Mouse (Mus musculus) limb, embryonic 11.5 days (tissue): ENCODE data around the gene Olfr320. TPM values are rescaled to one million over a fixed set of nuclear protein-coding genes. Genes with fewer than 3 reads are reported as not detected.

Experiments used
- ATAC-seq: fragments of 200-750 bp; cut with Nextera tagmentation; 2 replicates; pipeline ENCODE4 v1.8.0; 2017; ENCODE audit warnings: low read depth; ENCODE audit not compliant: insufficient number of reproducible peaks, low FRiP score, low TSS enrichment
- DNase-seq: peaks from one replicate; pipeline ENCODE4 v3.0.0-alpha.2; 2015; ENCODE audit warnings: low spot score
- H3K27ac ChIP-seq: fragments of 300-500 bp; sonication (generic); replicated peaks from 2 replicates; pipeline ENCODE4 v1.5.1; 2014; ENCODE audit warnings: low read depth, mild to moderate bottlenecking, low read length
- H3K27me3 ChIP-seq: fragments of 300-500 bp; sonication (generic); 2 replicates; pipeline ENCODE4 v1.6.1; 2014; ENCODE audit warnings: mild to moderate bottlenecking, low read length, mixed read lengths; ENCODE audit not compliant: control insufficient read depth, insufficient read depth
- H3K36me3 ChIP-seq: fragments of 300-500 bp; sonication (generic); 2 replicates; pipeline ENCODE4 v1.6.1; 2014; ENCODE audit warnings: mild to moderate bottlenecking, low read length, moderate library complexity, mixed read lengths; ENCODE audit not compliant: control insufficient read depth, insufficient read depth
- H3K4me1 ChIP-seq: fragments of 300-500 bp; sonication (generic); 2 replicates; pipeline ENCODE4 v1.6.1; 2014; ENCODE audit warnings: low read length, mixed read lengths; ENCODE audit not compliant: control insufficient read depth, insufficient read depth
- H3K4me2 ChIP-seq: fragments of 300-500 bp; sonication (generic); 2 replicates; pipeline ENCODE4 v1.6.1; 2014; ENCODE audit warnings: low read depth, mild to moderate bottlenecking, moderate library complexity; ENCODE audit not compliant: severe bottlenecking
- H3K4me3 ChIP-seq: fragments of 300-500 bp; sonication (generic); 2 replicates; pipeline ENCODE4 v1.5.1; 2014; ENCODE audit warnings: low read depth, low read length
- H3K9ac ChIP-seq: fragments of 300-500 bp; sonication (generic); 2 replicates; pipeline ENCODE4 v1.6.1; 2014; ENCODE audit warnings: mild to moderate bottlenecking, low read length
- H3K9me3 ChIP-seq: fragments of 300-500 bp; sonication (generic); 2 replicates; pipeline ENCODE4 v1.6.1; 2016; ENCODE audit warnings: low read length; ENCODE audit not compliant: control insufficient read depth
- WGBS: fragments of 180-500 bp; shearing (Covaris S2); extraction: QIAGEN DNeasy Blood & Tissue Kit; methylation state at CpG from one replicate; pipeline ENCODE4 v1.1.7; 2014; 5-methylcytosine and 5-hydroxymethylcytosine counted together
- polyA plus RNA-seq: library from polyadenylated mRNA; unstranded; fragments of >200 nt; fragmentation: Nextera tagmentation; extraction: Ambion mirVana; gene quantifications from 2 replicates; pipeline ENCODE4 v1.2.1, GENCODE M21; 2014

Gene Olfr320
- not detected in 2 replicates for polyA plus RNA-seq

- no peak within 1 kb of the TSS for H3K4me2 ChIP-seq
- ATAC-seq = no peak
- H3K4me1 ChIP-seq = no peaks in the 10 kb centered on the region
- H3K9me3 ChIP-seq = no peaks in the 10 kb centered on the region
- H3K27ac ChIP-seq = no peak within 1 kb of the TSS
- 91% methylated on average over 1 of the region's 1 CpGs for WGBS
- H3K4me3 ChIP-seq = no peak within 1 kb of the TSS
- no peak within 1 kb of the TSS for H3K9ac ChIP-seq
- DNase-seq = no peak
- H3K27me3 ChIP-seq = no peaks in the 10 kb centered on the region
- H3K36me3 ChIP-seq = no peaks in the 10 kb centered on the region
These were observed at the start of gene Olfr320 for GRCm38 (mm10) chr11:58680799-58681198. Gene Olfr320 (plus strand): TSS chr11:58681099.

GRCm38 (mm10) chr11:58634878-58635277 is 46.0 kb upstream of the Olfr320 start:
- Histone ChIP-seq H3K9ac (no peak overlapping the region), H3K27me3 (no peaks in the 10 kb centered on the region), H3K9me3 (no peaks in the 10 kb centered on the region), H3K4me2 (no peak overlapping the region), H3K27ac (no peak overlapping the region), H3K36me3 (no peaks in the 10 kb centered on the region), H3K4me1 (no peaks in the 10 kb centered on the region), H3K4me3 (no peak overlapping the region)
- WGBS = 71% methylated on average over 4 of the region's 4 CpGs
- no peak for DNase-seq
- ATAC-seq = no peak

GRCm38 (mm10) chr11:58636376-58636977 is 44.4 kb upstream of the Olfr320 start:
- ATAC-seq (no peak), DNase-seq (peak; percentile 69)
- no peak overlapping the region for H3K4me2 ChIP-seq
- no peaks in the 10 kb centered on the region for H3K36me3 ChIP-seq
- H3K9ac ChIP-seq = no peak overlapping the region
- no peak overlapping the region for H3K4me3 ChIP-seq
- WGBS = 17% methylated on average over 3 of the region's 4 CpGs
- H3K27me3 ChIP-seq = peaks cover 2% of the 10 kb centered on the region; the same call in 1 of the 2 replicates
- H3K4me1 ChIP-seq = 0 out of 2 replicates have a peak, but pooled peaks cover 5% of the 10 kb centered on the region
- H3K9me3 ChIP-seq = no peaks in the 10 kb centered on the region
- H3K27ac ChIP-seq = no peak overlapping the region

- no peak overlapping the region for H3K4me3 ChIP-seq
- DNase-seq (no peak), ATAC-seq (no peak)
- no peaks in the 10 kb centered on the region for H3K36me3 ChIP-seq
- H3K27ac ChIP-seq = no peak overlapping the region
- H3K4me1 ChIP-seq = 0 out of 2 replicates have a peak, but pooled peaks cover 5% of the 10 kb centered on the region
- H3K27me3 ChIP-seq = peaks cover 4% of the 10 kb centered on the region; the same call in 1 of the 2 replicates
- H3K4me2 ChIP-seq = no peak overlapping the region
- no peaks in the 10 kb centered on the region for H3K9me3 ChIP-seq
- no peak overlapping the region for H3K9ac ChIP-seq
- 31% methylated on average over 7 of the region's 7 CpGs for WGBS
These were observed 42.7 kb upstream of the Olfr320 start for GRCm38 (mm10) chr11:58638176-58638701.

- no peaks in the 10 kb centered on the region for H3K36me3 ChIP-seq
- ATAC-seq = peak; percentile 47; the same call in 1 of the 2 replicates
- peak within 1 kb of the TSS; percentile 70 for H3K4me2 ChIP-seq
- peak within 1 kb of the TSS; percentile 37; the same call in 1 of the 2 replicates for H3K9ac ChIP-seq
- DNase-seq = peak; percentile 58
- WGBS = 4% methylated on average over 34 of the region's 34 CpGs
- no peak within 1 kb of the TSS for H3K27ac ChIP-seq
- no peaks in the 10 kb centered on the region for H3K9me3 ChIP-seq
- H3K4me3 ChIP-seq = peak within 1 kb of the TSS; percentile 27
- 0 out of 2 replicates have a peak, but pooled peaks cover 5% of the 10 kb centered on the region for H3K4me1 ChIP-seq
- peaks cover 4% of the 10 kb centered on the region; the same call in 1 of the 2 replicates for H3K27me3 ChIP-seq
These were observed 40.5 kb upstream of the Olfr320 start, which contains the start of gene Trim58 for GRCm38 (mm10) chr11:58640272-58640867. Gene Trim58 (plus strand): TSS chr11:58640465.

GRCm38 (mm10) chr11:58641057-58641456 is 39.8 kb upstream of the Olfr320 start:
- Histone ChIP-seq H3K9me3 (no peaks in the 10 kb centered on the region), H3K4me2 (no peak overlapping the region), H3K4me1 (0 out of 2 replicates have a peak, but pooled peaks cover 5% of the 10 kb centered on the region), H3K4me3 (peak overlapping the region; percentile 27; the same call in 1 of the 2 replicates), H3K27ac (no peak overlapping the region), H3K36me3 (no peaks in the 10 kb centered on the region), H3K9ac (no peak overlapping the region), H3K27me3 (peaks cover 4% of the 10 kb centered on the region; the same call in 1 of the 2 replicates)
- 32% methylated on average over 14 of the region's 14 CpGs for WGBS
- DNase-seq (no peak), ATAC-seq (no peak)

GRCm38 (mm10) chr11:58641638-58642358 is 39.1 kb upstream of the Olfr320 start:
- no peak overlapping the region for H3K4me3 ChIP-seq
- DNase-seq (no peak), ATAC-seq (no peak)

GRCm38 (mm10) chr11:58643350-58643749 is 37.5 kb upstream of the Olfr320 start:
- H3K9me3 ChIP-seq = no peaks in the 10 kb centered on the region
- H3K36me3 ChIP-seq = no peaks in the 10 kb centered on the region
- peaks cover 4% of the 10 kb centered on the region; the same call in 1 of the 2 replicates for H3K27me3 ChIP-seq
- no peak overlapping the region for H3K4me2 ChIP-seq
- no peak overlapping the region for H3K9ac ChIP-seq
- DNase-seq = peak; percentile 58
- WGBS = 37% methylated on average over 6 of the region's 6 CpGs
- H3K27ac ChIP-seq = no peak overlapping the region
- ATAC-seq = no peak
- H3K4me1 ChIP-seq = 0 out of 2 replicates have a peak, but pooled peaks cover 5% of the 10 kb centered on the region
- no peak overlapping the region for H3K4me3 ChIP-seq

More at GRCm38 (mm10) chr11:58641638-58642358, 39.1 kb upstream of the Olfr320 start:
- H3K9me3 ChIP-seq = no peaks in the 10 kb centered on the region
- 84% methylated on average over 13 of the region's 13 CpGs for WGBS
- H3K36me3 ChIP-seq = no peaks in the 10 kb centered on the region
- H3K4me1 ChIP-seq = 0 out of 2 replicates have a peak, but pooled peaks cover 5% of the 10 kb centered on the region
- no peak overlapping the region for H3K9ac ChIP-seq
- no peak overlapping the region for H3K4me2 ChIP-seq
- peaks cover 4% of the 10 kb centered on the region; the same call in 1 of the 2 replicates for H3K27me3 ChIP-seq
- H3K27ac ChIP-seq = no peak overlapping the region
